Mouse (Mus musculus) midbrain, embryonic 13.5 days (tissue): Measurements from ENCODE around the gene Zfp981. TPM values are rescaled to one million over a fixed set of nuclear protein-coding genes. Genes with fewer than 3 reads are reported as not detected.
A peak's percentile ranks its signal among the peaks of the same experiment; 100 is the strongest.
"Not testable (repeated sequence)": the region's sequence is repeated elsewhere in the genome, so short reads cannot be mapped to it uniquely, and the experiment has no call there.

Experiments
- ATAC-seq: fragments of 200-750 bp; cut with Nextera tagmentation; 2 replicates; pipeline ENCODE4 v1.8.0; 2017; ENCODE audit warnings: mild to moderate bottlenecking, moderate TSS enrichment, moderate library complexity
- H3K27ac ChIP-seq: fragments of 300-500 bp; sonication (generic); 2 replicates; pipeline ENCODE4 v1.5.1; 2015; ENCODE audit warnings: inconsistent platforms, mild to moderate bottlenecking, moderate library complexity
- H3K27me3 ChIP-seq: fragments of 300-500 bp; sonication (generic); 2 replicates; pipeline ENCODE4 v1.6.1; 2015; ENCODE audit warnings: mild to moderate bottlenecking, inconsistent platforms
- H3K36me3 ChIP-seq: fragments of 300-500 bp; sonication (generic); 2 replicates; pipeline ENCODE4 v1.6.1; 2015; ENCODE audit warnings: mild to moderate bottlenecking, inconsistent platforms
- H3K4me1 ChIP-seq: fragments of 300-500 bp; sonication (generic); replicated peaks from 2 replicates; pipeline ENCODE4 v1.6.1; 2015; ENCODE audit warnings: inconsistent platforms
- H3K4me2 ChIP-seq: fragments of 300-500 bp; sonication (generic); replicated peaks from 2 replicates; pipeline ENCODE4 v1.6.1; 2015; ENCODE audit warnings: moderate library complexity, mild to moderate bottlenecking, inconsistent platforms
- H3K4me3 ChIP-seq: fragments of 300-500 bp; sonication (generic); replicated peaks from 2 replicates; pipeline ENCODE4 v1.5.1; 2015; ENCODE audit warnings: mild to moderate bottlenecking, inconsistent platforms
- H3K9ac ChIP-seq: fragments of 300-500 bp; sonication (generic); replicated peaks from 2 replicates; pipeline ENCODE4 v1.6.1; 2015; ENCODE audit warnings: mild to moderate bottlenecking, inconsistent platforms
- H3K9me3 ChIP-seq: fragments of 300-500 bp; sonication (generic); 2 replicates; pipeline ENCODE4 v1.6.1; 2016; ENCODE audit warnings: mild to moderate bottlenecking, inconsistent platforms
- WGBS: fragments of 180-500 bp; shearing (Covaris S2); methylation state at CpG from one replicate; pipeline ENCODE4 v1.1.7; 2015; 5-methylcytosine and 5-hydroxymethylcytosine counted together
- polyA plus RNA-seq: library from polyadenylated mRNA; unstranded; fragments of >200 nt; fragmentation: Nextera tagmentation; extraction: Ambion mirVana; gene quantifications from 2 replicates; pipeline ENCODE4 v1.2.1, GENCODE M21; 2015

Zfp981 gene
- polyA plus RNA-seq, 1 experiment from 2014 or later, result not detected

DNA sequence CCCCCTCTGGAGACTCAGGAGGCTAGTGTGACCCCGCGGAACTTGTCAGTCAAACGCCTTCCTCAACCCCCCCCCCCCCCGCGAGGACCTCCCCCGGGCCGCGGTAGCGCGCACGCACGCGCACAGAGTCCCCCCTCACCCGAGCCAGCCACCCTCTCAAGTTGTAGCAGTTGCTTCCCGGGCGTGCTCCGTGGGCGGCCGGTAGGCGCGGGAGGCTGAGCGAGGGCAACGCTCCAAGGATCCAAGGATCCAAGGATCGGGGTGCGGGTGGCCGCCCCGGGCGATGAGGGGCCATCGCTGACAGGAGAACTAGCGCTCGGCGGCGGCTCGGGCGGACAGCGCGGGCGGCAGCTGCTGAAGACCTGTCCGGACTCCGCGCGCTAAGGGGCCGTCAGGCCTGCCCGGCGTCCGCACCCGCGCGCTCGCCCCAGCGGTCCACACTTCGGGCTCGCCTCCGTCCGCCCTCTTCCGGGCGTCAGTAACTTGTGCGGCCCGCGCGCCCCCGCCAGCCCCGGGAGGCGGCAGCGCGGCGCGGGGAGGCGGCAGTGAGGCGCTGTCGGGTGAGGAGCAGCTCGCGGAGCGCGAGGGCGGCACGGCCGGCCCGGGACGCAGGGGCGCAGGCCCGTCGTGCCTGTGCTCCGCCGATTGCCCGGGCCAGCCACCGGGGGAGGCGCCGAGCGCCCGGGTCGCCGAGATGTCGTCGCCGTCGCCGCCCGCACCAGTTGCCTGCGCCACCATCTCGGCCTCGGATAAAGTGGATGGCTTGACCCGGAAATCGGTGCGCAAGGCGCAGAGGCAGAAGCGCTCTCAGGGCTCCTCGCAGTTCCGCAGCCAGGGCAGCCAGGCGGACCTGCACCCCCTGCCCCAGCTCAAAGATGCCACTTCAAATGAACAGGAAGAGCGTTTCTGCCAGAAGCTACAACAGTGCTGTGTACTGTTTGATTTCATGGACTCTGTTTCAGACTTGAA, 78.4 kb downstream of the Zfp981 start:
- H3K36me3 ChIP-seq, H3K27ac ChIP-seq, H3K4me2 ChIP-seq, H3K4me3 ChIP-seq, H3K4me1 ChIP-seq, H3K9me3 ChIP-seq, H3K9ac ChIP-seq, H3K27me3 ChIP-seq: not testable (repeated sequence)
- WGBS, result 2% methylated on average over 19 of the region's 111 CpGs
- ATAC-seq, result peak; percentile 83

Other genes with a start within 250 kb of the Zfp981 start
- 1.9 and 2.0 TPM in 2 replicates for gene Zfp992, start 53.0 kb upstream of the Zfp981 start, polyA plus RNA-seq
- 1.1 and 2.1 TPM in 2 replicates for gene Zfp993, start 108.9 kb downstream of the Zfp981 start, polyA plus RNA-seq